ENCODE assay signal across 13 mouse cellular contexts in the genomic region with DNA sequence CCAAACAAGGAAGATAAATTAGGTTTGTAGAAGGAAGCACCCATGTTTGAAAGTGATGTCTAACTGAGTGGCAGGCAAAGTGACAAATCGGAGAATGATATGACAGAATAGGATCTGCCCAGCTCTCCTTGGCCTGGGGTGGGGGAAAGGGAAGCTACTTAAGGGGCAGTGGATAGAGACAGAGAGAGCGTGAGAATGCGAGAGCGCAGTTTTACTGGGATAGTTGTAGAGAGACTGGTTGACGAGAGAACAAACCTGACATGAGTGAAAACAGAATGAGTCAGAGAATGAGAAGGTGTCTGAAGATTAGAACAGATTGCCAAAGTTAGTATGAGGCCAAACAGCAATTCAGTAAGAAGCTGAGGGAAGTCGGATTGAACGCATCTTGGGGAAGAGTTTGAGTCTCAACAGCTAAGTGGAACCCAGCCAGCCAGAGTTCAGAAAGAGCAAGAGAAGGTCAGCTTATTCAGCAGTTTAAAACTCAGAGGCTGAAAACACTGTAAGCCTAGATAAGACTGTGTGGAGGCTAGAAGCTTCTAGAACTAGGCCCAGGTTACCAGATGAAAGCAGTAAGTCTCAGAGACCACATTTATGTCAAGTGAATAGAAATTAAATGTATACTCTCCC. TPM values are rescaled to one million over a fixed set of nuclear protein-coding genes. Genes with fewer than 3 reads are reported as not detected.
DNase-seq lines count a peak whose midpoint lies in the region; ATAC-seq and TF ChIP-seq lines count a peak whose summit lies in the region.
"Had no signal": no experiment of that assay in that cellular context is flagged by ENCODE, and none has a peak within 500 bp of the region (broad histone marks: within the 10 kb centered on the region; RNA-seq: fewer than 3 reads in every experiment).

No protein-coding gene starts in this region.

- no peak overlapping the region for H3K4me3 ChIP-seq in kidney, adult 2 months (ENCODE audit: insufficient read depth, low read depth, low read length)
- H3K4me3 ChIP-seq in kidney, embryonic 15.5 days (replicated peaks) = no peak overlapping the region
- H3K4me3 ChIP-seq in MEL (ENCODE audit: control insufficient read depth in 1 of 2, insufficient read depth in 1 of 2, low read depth in 2 of 2, low read length in 2 of 2) = peak overlapping the region; percentile 66 to 75
- H3K4me3 ChIP-seq in forebrain, embryonic 11.5 days (ENCODE audit: low read depth, low read length) = no peak overlapping the region
- H3K4me3 ChIP-seq: limb, embryonic 12.5 days had no signal

- 77% methylated on average over 7 of the region's 7 CpGs for WGBS in kidney, adult 2 months
- 83% methylated on average over 7 of the region's 7 CpGs for WGBS in kidney, embryonic 15.5 days
- WGBS in forebrain, embryonic 11.5 days = 91% methylated on average over 7 of the region's 7 CpGs

- TF ChIP-seq RAD21 in MEL (IDR thresholded peaks at IDR 0.05; ENCODE audit: low read depth, low read length) = no peak

- no peaks in the 10 kb centered on the region for H3K36me3 ChIP-seq in kidney, adult 2 months (ENCODE audit: control insufficient read depth, insufficient read depth, low read length)
- H3K36me3 ChIP-seq in kidney, embryonic 15.5 days = 0 out of 2 replicates have a peak, but pooled peaks cover 2% of the 10 kb centered on the region
- H3K36me3 ChIP-seq in MEL (ENCODE audit: control insufficient read depth in 1 of 2, insufficient read depth in 2 of 2, low read length in 2 of 2) = peaks cover 0 to 2% of the 10 kb centered on the region in 2 experiments; a peak in 1 of 4 replicates
- H3K36me3 ChIP-seq in forebrain, embryonic 11.5 days (ENCODE audit: control insufficient read depth, insufficient read depth, low read length) = no peaks in the 10 kb centered on the region

- 0 out of 4 replicates have a peak, but pooled peaks of 1 of the 2 experiments have one; percentile 9 for TF ChIP-seq EP300 in MEL (IDR thresholded peaks at IDR 0.05; ENCODE audit: low read depth in 1 of 2, low read length in 2 of 2)

- no peaks in the 10 kb centered on the region for H3K27me3 ChIP-seq in kidney, adult 2 months (replicated peaks; ENCODE audit: control insufficient read depth, insufficient read depth, low read length)
- H3K27me3 ChIP-seq in kidney, embryonic 15.5 days = no peaks in the 10 kb centered on the region
- no peaks in the 10 kb centered on the region for H3K27me3 ChIP-seq in MEL (ENCODE audit: control insufficient read depth in 1 of 2, insufficient read depth in 2 of 2, low read length in 2 of 2)
- H3K27me3 ChIP-seq in forebrain, embryonic 11.5 days (ENCODE audit: control insufficient read depth, insufficient read depth, low read length) = no peaks in the 10 kb centered on the region
- H3K27me3 ChIP-seq: heart, embryonic 13.5 days; limb, embryonic 12.5 days had no signal

- H3K4me1 ChIP-seq in kidney, adult 2 months (ENCODE audit: control insufficient read depth, insufficient read depth, low read length) = no peaks in the 10 kb centered on the region
- peaks cover 11% of the 10 kb centered on the region; the same call in 1 of the 2 replicates for H3K4me1 ChIP-seq in kidney, embryonic 15.5 days
- peaks cover 0 to 4% of the 10 kb centered on the region in 2 experiments; a peak in 1 of 4 replicates for H3K4me1 ChIP-seq in MEL (ENCODE audit: control insufficient read depth in 1 of 2, insufficient read depth in 2 of 2, low read length in 2 of 2)
- H3K4me1 ChIP-seq in forebrain, embryonic 11.5 days (replicated peaks; ENCODE audit: control insufficient read depth, insufficient read depth, low read length) = no peaks in the 10 kb centered on the region
- H3K4me1 ChIP-seq: limb, embryonic 12.5 days had no signal

- DNase-seq in kidney, adult 2 months = peak; percentile 60
- DNase-seq in MEL (ENCODE audit: low read depth, low spot score) = peak; percentile 74
- peak; percentile 52 for DNase-seq in kidney, postnatal 14 days
- peak; percentile 65 for DNase-seq in lung, postnatal 10 days
- no peak for DNase-seq in forebrain, embryonic 11.5 days (ENCODE audit: low spot score)
- no peak for DNase-seq in adrenal gland, adult 8-10 months
- DNase-seq: cerebellum, adult 9-10 months; embryo, embryonic 11 days had no signal

- no peaks in the 10 kb centered on the region for H3K9me3 ChIP-seq in kidney, embryonic 15.5 days (replicated peaks)
- H3K9me3 ChIP-seq in MEL (replicated peaks; ENCODE audit: insufficient read depth, low read length) = no peaks in the 10 kb centered on the region
- no peaks in the 10 kb centered on the region for H3K9me3 ChIP-seq in forebrain, embryonic 11.5 days (ENCODE audit: control insufficient read depth, low read length)
- H3K9me3 ChIP-seq: heart, embryonic 13.5 days; limb, embryonic 12.5 days had no signal

- TF ChIP-seq POLR2A in kidney, adult 2 months (IDR thresholded peaks at IDR 0.05; ENCODE audit: low read depth, low read length) = no peak
- TF ChIP-seq POLR2A in MEL (IDR thresholded peaks at IDR 0.05; ENCODE audit: control insufficient read depth in 1 of 2, insufficient read depth in 1 of 2, low read depth in 1 of 2, low read length in 2 of 2, poor library complexity in 1 of 2) = no peak

- TF ChIP-seq CTCF in kidney, adult 2 months (conservative IDR thresholded peaks at IDR 0.05; ENCODE audit: insufficient read depth, insufficient read length, low read depth, low read length) = no peak
- TF ChIP-seq CTCF in MEL (IDR thresholded peaks at IDR 0.05 in 2 of 3, conservative IDR thresholded peaks at IDR 0.05 in 1 of 3; ENCODE audit: control insufficient read depth in 1 of 3, insufficient read depth in 1 of 3, low read depth in 2 of 3, low read length in 3 of 3, poor library complexity in 1 of 3, severe bottlenecking in 1 of 3) = no peak

- no peak overlapping the region for H3K27ac ChIP-seq in kidney, adult 2 months (ENCODE audit: insufficient read depth, low read depth, low read length)
- no peak overlapping the region for H3K27ac ChIP-seq in kidney, embryonic 15.5 days
- H3K27ac ChIP-seq in MEL (ENCODE audit: control insufficient read depth, low read depth, low read length) = peak overlapping the region; percentile 41
- no peak overlapping the region for H3K27ac ChIP-seq in forebrain, embryonic 11.5 days (ENCODE audit: low read depth, low read length)
- H3K27ac ChIP-seq: heart, embryonic 13.5 days; limb, embryonic 12.5 days had no signal

- no peaks in the 10 kb centered on the region for H3K79me2 ChIP-seq in MEL (ENCODE audit: control insufficient read depth, insufficient read depth, low read length, poor library complexity)

- no peak for ATAC-seq in kidney, embryonic 15.5 days (replicated peaks; ENCODE audit: low FRiP score)
- no peak for ATAC-seq in erythroid progenitor cell, adult 5-6 weeks (replicated peaks; ENCODE audit: low FRiP score, poor library complexity, severe bottlenecking)
- no peak for ATAC-seq in forebrain, embryonic 11.5 days (replicated peaks; ENCODE audit: low FRiP score)
- ATAC-seq: intestine, postnatal 0 days had no signal

- H3K9ac ChIP-seq in kidney, embryonic 15.5 days = no peak overlapping the region
- H3K9ac ChIP-seq in MEL (ENCODE audit: control insufficient read depth, low read depth, low read length, poor library complexity, severe bottlenecking) = peak overlapping the region; percentile 54
- H3K9ac ChIP-seq in forebrain, embryonic 11.5 days (ENCODE audit: low read length) = no peak overlapping the region
- H3K9ac ChIP-seq: limb, embryonic 12.5 days had no signal

- H3K4me2 ChIP-seq in kidney, embryonic 15.5 days = no peak overlapping the region
- no peak overlapping the region for H3K4me2 ChIP-seq in forebrain, embryonic 11.5 days (ENCODE audit: low read depth, low read length, severe bottlenecking)
- H3K4me2 ChIP-seq: limb, embryonic 12.5 days had no signal

TF ChIP-seq in MEL, 35 proteins besides CTCF, POLR2A, EP300 and RAD21:
- peak; percentile 52 for TF ChIP-seq TBP (IDR thresholded peaks at IDR 0.05; ENCODE audit: low read depth, low read length)
- no peak for TF ChIP-seq GABPA (IDR thresholded peaks at IDR 0.05; ENCODE audit: low read depth, low read length)
- TF ChIP-seq MAFK (IDR thresholded peaks at IDR 0.05; ENCODE audit: borderline replicate concordance, low read depth, low read length) = 0 out of 2 replicates have a peak, but pooled peaks have one; percentile 35

RNA-seq across cellular contexts. Expression of gene Rbl2, which starts 9.9 kb away (rescaled TPM):
- 38.1 and 38.6 TPM in 2 replicates for polyA plus RNA-seq in kidney, adult 2 months (2012; rRNA removed)
- 17.9 and 18.5 TPM in 2 replicates for polyA plus RNA-seq in kidney, embryonic 15.5 days (2015; fragmentation: Nextera tagmentation; extraction: Ambion mirVana)
- 2.9 and 4.0 TPM in 2 replicates for total RNA-seq in MEL (2012; rRNA removed)
- 1 to 10 TPM in 1 of 2 experiments, not detected in 1; 8.4 TPM for polyA plus RNA-seq in MEL (2012; ENCODE audit: insufficient read depth in 1 of 2, insufficient read length in 2 of 2, low read depth in 1 of 2, low replicate concordance in 2 of 2, missing spikeins in 1 of 2)
- 24.5 and 28.9 TPM in 2 replicates for total RNA-seq in erythroid progenitor cell, adult 5-6 weeks (2015; ENCODE audit: low replicate concordance)
- 20.0 and 28.2 TPM in 2 replicates for total RNA-seq in erythroid progenitor cell, adult 5-6 weeks (2017; ENCODE audit: low replicate concordance)
- 16.3 and 18.4 TPM in 2 replicates for polyA plus RNA-seq in forebrain, embryonic 11.5 days (2014; fragmentation: Nextera tagmentation; extraction: Ambion mirVana)
- total RNA-seq in adrenal gland, adult 8-10 months (2022) = 10 to 100 TPM; 45.4 to 58.2 (median 54.8) TPM

Comparison
In these comparisons a context has a peak if more than half of its experiments do, and no peak if none do; other contexts are left out.
1. DNase-seq: peak in kidney, adult 2 months (single experiment), MEL (single experiment), kidney, postnatal 14 days (single experiment) and lung, postnatal 10 days (single experiment); none in forebrain, embryonic 11.5 days (single experiment) and adrenal gland, adult 8-10 months (single experiment).
2. H3K4me3 ChIP-seq: peak in MEL (2 of 2); none in kidney, adult 2 months (single experiment), kidney, embryonic 15.5 days (single experiment) and forebrain, embryonic 11.5 days (single experiment).